Mouse (Mus musculus): ENCODE data around the gene Ptk7.

The Ptk7 gene

DNA sequence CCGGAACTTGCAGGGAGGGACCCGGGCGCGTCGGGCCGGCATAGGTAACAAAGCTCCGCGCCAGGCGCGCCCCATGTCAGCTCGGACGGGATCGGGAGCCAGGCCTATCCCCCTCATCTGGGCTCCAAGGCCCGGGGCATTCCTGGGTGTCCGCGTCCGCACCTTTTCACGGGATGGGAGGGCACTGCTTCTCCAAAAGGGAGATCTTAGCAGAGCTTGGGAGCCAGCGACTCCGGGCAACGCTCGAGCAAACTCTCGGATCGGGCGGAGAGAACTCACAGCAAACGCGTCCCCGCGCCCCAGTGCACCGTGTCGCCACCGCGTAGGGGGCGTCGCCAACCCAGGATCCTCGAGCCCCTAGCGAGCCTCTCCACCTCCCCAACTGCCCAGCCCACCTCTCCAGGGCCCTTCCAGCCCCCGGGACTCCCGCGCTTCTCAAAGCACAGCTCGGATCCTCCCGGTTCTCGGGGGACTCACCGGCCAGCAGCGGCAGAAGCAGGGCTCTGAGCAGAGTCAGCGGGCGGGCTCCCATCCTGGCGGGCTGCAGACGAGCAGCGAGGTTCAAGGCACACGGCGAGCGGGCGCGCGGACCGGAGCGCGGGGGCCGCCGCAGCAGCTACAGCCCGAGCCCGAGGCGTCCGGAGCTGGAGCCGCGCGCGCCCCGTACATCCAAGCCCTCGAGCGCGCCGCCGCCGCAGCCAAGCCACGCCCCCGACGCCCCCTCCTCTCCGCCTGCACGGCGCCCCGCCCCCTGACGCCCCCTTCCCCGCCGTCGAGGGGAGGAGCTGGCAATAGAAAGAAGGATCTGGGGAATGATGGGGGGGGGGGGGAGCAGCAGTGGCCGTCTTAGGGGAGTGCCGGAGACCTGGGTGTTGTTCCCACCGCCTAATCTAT, at the start of gene Ptk7:
TSS of gene Ptk7 (minus strand) at position 714 of the 894 bp plus-strand sequence.
- DNase-seq: peak; percentile 72

DNA sequence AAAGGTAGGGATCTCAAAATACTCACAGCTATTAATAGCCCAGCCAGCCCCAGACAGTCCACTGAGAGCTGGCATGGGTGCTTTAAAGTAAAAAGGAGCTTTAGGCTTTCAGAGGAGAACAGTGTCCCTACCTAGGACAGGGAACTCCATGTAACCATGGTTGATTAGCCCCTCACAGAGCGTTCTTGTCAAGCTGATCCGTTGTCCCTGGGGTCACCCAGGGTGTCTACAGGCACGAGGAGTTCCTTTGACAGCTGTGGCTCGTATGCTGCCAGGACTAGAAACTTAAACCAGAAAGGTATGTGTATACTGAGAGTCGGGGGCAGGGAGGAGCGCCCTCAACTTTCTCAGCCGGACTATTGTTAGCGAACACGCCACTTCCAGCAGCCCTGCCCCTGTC, 49.6 kb upstream of the Ptk7 start:
- DNase-seq: peak; percentile 16

DNA sequence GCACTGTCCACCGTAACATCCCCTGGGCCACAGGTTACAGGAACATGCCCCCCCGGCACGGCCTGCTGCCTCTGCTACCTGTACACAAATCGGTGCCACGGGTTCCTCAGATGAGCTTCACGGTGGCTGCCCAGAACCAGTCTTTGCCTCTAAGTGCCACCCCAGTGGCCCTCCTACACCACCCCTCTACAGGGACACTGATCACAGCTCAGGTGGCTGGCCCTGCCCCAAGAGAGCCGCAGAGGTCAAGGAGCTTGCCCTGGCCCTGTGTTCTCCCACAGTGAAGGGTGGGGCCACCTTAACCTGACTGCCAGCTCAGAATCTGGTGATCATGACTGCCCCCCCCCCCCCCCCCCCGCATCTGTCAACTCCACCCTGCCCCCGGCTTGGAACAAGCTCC, 49.1 kb upstream of the Ptk7 start, which contains the start of gene Mea1:
TSS of gene Mea1 (plus strand) at position 378 of the 400 bp plus-strand sequence.
- DNase-seq: peak; percentile 76

DNA sequence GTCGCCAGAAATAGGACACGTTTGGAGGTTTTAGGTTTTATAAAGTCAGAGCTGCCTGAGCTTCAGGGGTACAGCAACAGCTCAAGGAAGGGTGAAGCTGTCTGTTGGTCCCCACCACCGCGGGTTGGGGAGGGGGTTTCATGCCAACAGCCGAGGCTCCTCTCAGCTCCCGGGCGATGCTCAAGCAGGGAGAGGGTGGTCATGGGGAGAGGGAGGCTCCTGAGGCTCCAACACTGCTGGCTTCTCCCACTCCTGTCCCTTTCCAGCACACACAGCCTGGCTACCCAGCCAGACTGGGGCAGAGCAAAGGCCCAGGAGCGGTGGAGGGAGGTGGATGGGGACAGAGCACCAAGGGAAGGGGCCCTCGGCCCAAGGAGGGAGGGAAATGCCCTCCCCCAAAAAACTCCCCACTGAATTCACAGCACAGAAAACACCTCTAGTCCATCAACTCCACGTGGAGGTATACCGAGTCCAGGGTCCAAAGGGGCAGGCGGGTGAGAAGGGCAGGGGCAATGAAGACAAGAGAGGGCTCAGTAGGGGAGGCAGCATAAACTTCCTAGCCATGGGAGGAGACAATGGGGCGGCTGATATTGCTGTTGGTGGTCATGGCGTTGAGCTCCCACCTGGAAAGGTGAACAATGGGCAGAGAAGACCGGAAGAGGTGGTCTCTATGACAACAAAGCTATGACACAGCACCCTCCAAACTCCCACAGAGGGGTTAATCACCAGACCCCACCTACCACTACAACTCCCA, 45.4 kb upstream of the Ptk7 start:
- no peak for DNase-seq

- peak; percentile 96 for DNase-seq
Observed at GRCm38 (mm10) chr17:46673850-46674529, 44.7 kb upstream of the Ptk7 start, which contains the start of gene Rrp36. Gene Rrp36 (minus strand): TSS chr17:46674352.

GRCm38 (mm10) chr17:46669911-46670310, 40.6 kb upstream of the Ptk7 start:
- no peak for DNase-seq

DNA sequence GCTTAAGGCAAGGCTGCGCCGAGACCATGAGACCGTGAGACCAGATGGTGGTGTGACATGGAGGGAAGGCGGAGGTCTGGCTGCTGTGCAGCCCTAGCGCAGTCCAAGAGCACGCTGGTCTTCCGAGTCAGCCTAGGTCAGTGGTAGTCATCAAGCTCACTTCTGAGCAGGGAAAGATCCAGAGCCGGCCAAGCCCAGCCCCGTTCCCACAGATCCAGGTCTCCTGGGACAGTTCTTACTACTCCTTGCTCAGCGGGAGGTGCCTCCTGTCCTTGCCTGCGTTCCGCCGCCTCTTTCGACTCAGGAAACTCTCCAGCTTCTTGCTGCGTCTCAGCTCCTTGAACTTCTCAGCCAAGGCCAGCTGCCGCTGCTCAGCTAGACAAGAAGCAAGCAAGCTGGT, 38.4 kb upstream of the Ptk7 start:
- no peak for DNase-seq

- no peak for DNase-seq
Observed at GRCm38 (mm10) chr17:46662730-46663129, 33.4 kb upstream of the Ptk7 start.

- no peak for DNase-seq
Observed at GRCm38 (mm10) chr17:46661981-46662380, 32.7 kb upstream of the Ptk7 start.

- no peak for DNase-seq
Observed at GRCm38 (mm10) chr17:46661351-46661750, 32.0 kb upstream of the Ptk7 start.

DNA sequence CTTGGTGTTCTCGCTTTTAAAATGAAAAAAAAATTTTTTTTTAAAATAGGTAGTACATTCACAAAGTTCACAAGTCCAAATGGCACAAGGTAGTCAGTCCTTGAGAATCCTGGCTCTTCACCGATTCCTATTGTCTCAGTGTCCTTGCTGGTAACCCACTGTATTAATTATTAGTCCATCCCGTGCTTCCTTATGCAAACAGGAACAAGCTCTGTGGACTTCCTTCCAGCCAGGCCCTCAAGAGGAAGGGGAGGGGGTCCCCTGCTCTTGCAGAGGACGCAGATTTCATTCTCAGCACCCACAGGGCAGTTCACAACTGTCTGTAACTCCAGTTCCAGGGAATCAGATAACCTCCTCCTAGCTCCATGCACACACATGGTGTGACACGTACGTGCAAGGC, 26.8 kb upstream of the Ptk7 start:
- no peak for DNase-seq

GRCm38 (mm10) chr17:46651755-46652547, 22.6 kb upstream of the Ptk7 start:
- DNase-seq: no peak

GRCm38 (mm10) chr17:46651292-46651691, 22.0 kb upstream of the Ptk7 start:
- no peak for DNase-seq

GRCm38 (mm10) chr17:46650232-46651031, 21.1 kb upstream of the Ptk7 start, which contains the start of gene Cul7:
Gene Cul7 (plus strand): TSS chr17:46650337.
- DNase-seq: peak; percentile 94

DNA sequence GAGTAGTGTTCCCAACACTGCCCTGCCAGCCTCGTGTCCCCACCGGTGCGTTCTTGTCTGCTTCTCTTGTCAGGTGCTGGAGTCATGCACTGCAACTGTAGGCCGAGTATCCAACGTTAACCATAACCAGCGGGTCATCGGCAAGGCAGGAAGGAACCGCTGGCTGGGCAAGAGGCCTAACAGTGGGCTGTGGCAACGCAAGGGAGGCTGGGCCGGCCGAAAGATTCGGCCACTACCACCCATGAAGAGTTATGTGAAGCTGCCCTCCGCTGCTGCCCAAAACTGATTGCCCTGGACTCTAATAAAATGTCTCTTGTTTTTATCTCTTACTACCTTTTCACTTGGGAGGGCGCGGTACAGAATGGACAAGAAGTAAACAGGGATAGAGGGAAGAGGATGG, 20.5 kb upstream of the Ptk7 start:
- no peak for DNase-seq

GRCm38 (mm10) chr17:46648436-46648835, 19.1 kb upstream of the Ptk7 start:
- DNase-seq: no peak

- no peak for DNase-seq
Observed at GRCm38 (mm10) chr17:46647279-46647678, 18.0 kb upstream of the Ptk7 start.

- no peak for DNase-seq
Observed at GRCm38 (mm10) chr17:46646322-46646662, 17.0 kb upstream of the Ptk7 start.

- DNase-seq: peak; percentile 99
Observed at GRCm38 (mm10) chr17:46645561-46646321, 16.4 kb upstream of the Ptk7 start, which contains the start of the genes Klc4 and Mrpl2. Gene Klc4 (minus strand): TSS chr17:46646022. Gene Mrpl2 (plus strand): TSS chr17:46646229.

GRCm38 (mm10) chr17:46644916-46645475, 15.7 kb upstream of the Ptk7 start:
- DNase-seq: peak; percentile 88
